Mouse (Mus musculus): ENCODE results near the gene Pclo. TPM values are rescaled to one million over a fixed set of nuclear protein-coding genes. Genes with fewer than 3 reads are reported as not detected.

Pclo gene
- total and polyA plus RNA-seq, 3 experiments = 0.42 to 1.0 TPM; not detected in 1

- Histone ChIP-seq H3K4me1 (ENCODE audit: control insufficient read depth in 1 of 2, insufficient read depth in 2 of 2, low read length in 2 of 2) (no peaks in the 10 kb centered on the region), H3K9ac (ENCODE audit: control insufficient read depth, low read depth, low read length, poor library complexity, severe bottlenecking) (no peak overlapping the region), H3K27me3 (ENCODE audit: control insufficient read depth in 1 of 2, insufficient read depth in 2 of 2, low read length in 2 of 2) (no peaks in the 10 kb centered on the region), H3K36me3 (ENCODE audit: control insufficient read depth in 1 of 2, insufficient read depth in 2 of 2, low read length in 2 of 2) (no peaks in the 10 kb centered on the region), H3K4me3 (ENCODE audit: control insufficient read depth in 1 of 2, insufficient read depth in 1 of 2, low read depth in 2 of 2, low read length in 2 of 2) (no peak overlapping the region), H3K27ac (ENCODE audit: control insufficient read depth, low read depth, low read length) (no peak overlapping the region), H3K9me3 (replicated peaks; ENCODE audit: insufficient read depth, low read length) (no peaks in the 10 kb centered on the region), H3K79me2 (ENCODE audit: control insufficient read depth, insufficient read depth, low read length, poor library complexity) (no peaks in the 10 kb centered on the region)
- no peak for TF ChIP-seq CHD1 (IDR thresholded peaks at IDR 0.05; ENCODE audit: low read depth, low read length)
- no peak for TF ChIP-seq HCFC1 (IDR thresholded peaks at IDR 0.05; ENCODE audit: low read depth, low read length)
- TF ChIP-seq USF2 (IDR thresholded peaks at IDR 0.05; ENCODE audit: borderline replicate concordance in 1 of 2, insufficient read depth in 1 of 2, low read depth in 1 of 2, low read length in 2 of 2) = no peak
- TF ChIP-seq ZMIZ1 (IDR thresholded peaks at IDR 0.05; ENCODE audit: low read depth, low read length) = no peak
- no peak for TF ChIP-seq EP300 (IDR thresholded peaks at IDR 0.05; ENCODE audit: low read depth in 1 of 2, low read length in 2 of 2)
- no peak for TF ChIP-seq SIN3A (IDR thresholded peaks at IDR 0.05; ENCODE audit: low read length)
- TF ChIP-seq ETS1 (IDR thresholded peaks at IDR 0.05; ENCODE audit: low read depth, low read length) = no peak
- no peak for DNase-seq (ENCODE audit: low read depth, low spot score)
Observed at GRCm38 (mm10) chr5:14696745-14697144, 182.0 kb downstream of the Pclo start.

GRCm38 (mm10) chr5:14700900-14701299 is 186.2 kb downstream of the Pclo start:
- DNase-seq (ENCODE audit: low read depth, low spot score) = no peak
- Histone ChIP-seq H3K4me3 (ENCODE audit: control insufficient read depth in 1 of 2, insufficient read depth in 1 of 2, low read depth in 2 of 2, low read length in 2 of 2) (no peak overlapping the region), H3K27ac (ENCODE audit: control insufficient read depth, low read depth, low read length) (no peak overlapping the region), H3K4me1 (ENCODE audit: control insufficient read depth in 1 of 2, insufficient read depth in 2 of 2, low read length in 2 of 2) (no peaks in the 10 kb centered on the region), H3K27me3 (ENCODE audit: control insufficient read depth in 1 of 2, insufficient read depth in 2 of 2, low read length in 2 of 2) (no peaks in the 10 kb centered on the region), H3K79me2 (ENCODE audit: control insufficient read depth, insufficient read depth, low read length, poor library complexity) (no peaks in the 10 kb centered on the region), H3K9ac (ENCODE audit: control insufficient read depth, low read depth, low read length, poor library complexity, severe bottlenecking) (no peak overlapping the region), H3K36me3 (ENCODE audit: control insufficient read depth in 1 of 2, insufficient read depth in 2 of 2, low read length in 2 of 2) (no peaks in the 10 kb centered on the region), H3K9me3 (replicated peaks; ENCODE audit: insufficient read depth, low read length) (no peaks in the 10 kb centered on the region)
- TF ChIP-seq ZKSCAN1 (IDR thresholded peaks at IDR 0.05; ENCODE audit: low read depth, low read length) (no peak), GABPA (IDR thresholded peaks at IDR 0.05; ENCODE audit: low read depth, low read length) (no peak), POLR2AphosphoS5 (IDR thresholded peaks at IDR 0.05; ENCODE audit: borderline replicate concordance, low read depth, low read length) (no peak), TCF12 (IDR thresholded peaks at IDR 0.05; ENCODE audit: low read depth, low read length) (no peak), CHD1 (IDR thresholded peaks at IDR 0.05; ENCODE audit: low read depth, low read length) (no peak), TAL1 (IDR thresholded peaks at IDR 0.05; ENCODE audit: low read length) (no peak), TBP (IDR thresholded peaks at IDR 0.05; ENCODE audit: low read depth, low read length) (no peak), POLR2A (IDR thresholded peaks at IDR 0.05; ENCODE audit: control insufficient read depth in 1 of 2, insufficient read depth in 1 of 2, low read depth in 1 of 2, low read length in 2 of 2, poor library complexity in 1 of 2) (no peak), MYB (IDR thresholded peaks at IDR 0.05; ENCODE audit: low read depth, low read length) (no peak), ZNF384 (IDR thresholded peaks at IDR 0.05; ENCODE audit: low read depth, low read length) (no peak), UBTF (IDR thresholded peaks at IDR 0.05; ENCODE audit: borderline replicate concordance, insufficient read depth, low read depth, low read length) (no peak)
